Mouse (Mus musculus): ENCODE measurements around the gene Tmprss6. TPM values are rescaled to one million over a fixed set of nuclear protein-coding genes. Genes with fewer than 3 reads are reported as not detected.

The Tmprss6 gene
- total and polyA plus RNA-seq, 3 experiments: not detected

DNA sequence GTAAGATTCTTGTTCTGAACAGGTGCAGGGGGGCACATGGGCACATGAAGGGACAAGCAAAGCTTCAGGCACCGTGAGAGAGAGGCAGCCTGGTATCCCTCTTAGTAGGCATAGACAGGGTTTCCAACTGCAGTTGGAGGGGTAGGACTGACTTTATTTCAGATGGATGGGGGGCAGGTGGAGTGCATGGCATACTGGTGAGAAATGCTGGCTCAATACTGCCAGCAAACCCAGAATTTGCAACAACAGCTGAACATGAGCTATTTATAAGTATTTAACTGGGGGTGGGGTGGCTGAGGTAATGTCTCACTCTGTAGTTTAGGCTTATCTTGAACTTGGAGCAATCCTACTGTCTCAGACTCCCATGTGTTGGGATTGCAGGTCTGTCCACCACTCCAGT is 35.6 kb upstream of the Tmprss6 start:
- no peak overlapping the region for H3K4me3 ChIP-seq
- no peaks in the 10 kb centered on the region for H3K4me1 ChIP-seq (ENCODE audit: control insufficient read depth, insufficient read depth, low read length)
- WGBS: 88% methylated on average over 1 of the region's 1 CpGs
- intact Hi-C loops (cut with DNase I): loop anchor here (5.0 kb wide), 1 partner anchor 33 kb away; no protein-coding TSS in a partner anchor
- H3K79me2 ChIP-seq (replicated peaks; ENCODE audit: control insufficient read depth, insufficient read depth, low read length): no peaks in the 10 kb centered on the region
- H3K9ac ChIP-seq (ENCODE audit: low read depth, low read length): no peak overlapping the region
- H3K27ac ChIP-seq: no peak overlapping the region
- TF ChIP-seq EP300 (IDR thresholded peaks at IDR 0.05; ENCODE audit: insufficient read depth, low read depth, low read length) (no peak), POLR2A (IDR thresholded peaks at IDR 0.05; ENCODE audit: insufficient read depth, low read depth, low read length) (no peak), CTCF (IDR thresholded peaks at IDR 0.05) (no peak)
- no peaks in the 10 kb centered on the region for H3K36me3 ChIP-seq (ENCODE audit: control insufficient read depth, insufficient read depth, low read length)
- no peak for DNase-seq
- no peaks in the 10 kb centered on the region for H3K27me3 ChIP-seq (ENCODE audit: control insufficient read depth, insufficient read depth, low read length)

DNA sequence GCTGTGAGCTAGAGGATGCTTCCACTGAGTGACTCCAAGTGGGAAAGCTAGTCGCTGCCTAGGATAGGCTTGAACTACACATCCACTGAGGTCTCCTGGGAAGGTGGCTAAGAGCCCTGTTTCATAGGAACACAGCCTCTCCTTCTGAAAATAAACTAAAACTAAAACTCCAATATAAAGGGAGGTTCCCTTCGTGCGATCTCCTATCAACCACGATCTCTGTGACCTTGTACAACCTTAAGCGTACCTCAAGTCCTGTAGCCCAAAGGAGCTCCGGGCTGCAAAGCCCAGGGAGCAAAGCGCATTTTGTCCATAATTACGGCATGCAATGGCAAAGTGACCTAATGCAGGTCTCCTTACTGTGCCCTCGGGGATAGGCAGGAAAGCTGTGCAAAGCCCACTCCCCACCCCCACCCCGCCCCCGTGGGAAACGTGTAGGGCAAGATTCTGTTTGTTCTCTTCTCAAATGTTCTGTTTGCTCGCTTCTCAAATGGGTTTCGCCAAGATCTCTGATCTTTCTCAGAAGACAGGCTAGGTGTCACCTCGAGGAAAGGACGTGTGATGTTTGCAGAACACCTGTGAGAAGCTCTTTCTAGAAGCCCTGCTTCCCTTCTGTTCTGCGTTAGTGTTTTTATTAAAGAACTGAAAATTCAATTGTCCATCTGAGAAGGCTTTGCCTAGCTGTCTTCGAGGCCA is 34.2 kb upstream of the Tmprss6 start:
- H3K36me3 ChIP-seq (ENCODE audit: control insufficient read depth, insufficient read depth, low read length): no peaks in the 10 kb centered on the region
- H3K4me1 ChIP-seq (ENCODE audit: control insufficient read depth, insufficient read depth, low read length): no peaks in the 10 kb centered on the region
- no peaks in the 10 kb centered on the region for H3K27me3 ChIP-seq (ENCODE audit: control insufficient read depth, insufficient read depth, low read length)
- H3K79me2 ChIP-seq (replicated peaks; ENCODE audit: control insufficient read depth, insufficient read depth, low read length): no peaks in the 10 kb centered on the region
- DNase-seq: no peak
- no peak overlapping the region for H3K9ac ChIP-seq (ENCODE audit: low read depth, low read length)
- WGBS: 80% methylated on average over 18 of the region's 18 CpGs
- H3K4me3 ChIP-seq: no peak overlapping the region
- intact Hi-C loops (cut with DNase I): loop anchor here (5.0 kb wide), 1 partner anchor 35 kb away; no protein-coding TSS in a partner anchor
- H3K27ac ChIP-seq: no peak overlapping the region
- TF ChIP-seq EP300 (IDR thresholded peaks at IDR 0.05; ENCODE audit: insufficient read depth, low read depth, low read length) (no peak), POLR2A (IDR thresholded peaks at IDR 0.05; ENCODE audit: insufficient read depth, low read depth, low read length) (no peak), CTCF (IDR thresholded peaks at IDR 0.05) (no peak)

DNA sequence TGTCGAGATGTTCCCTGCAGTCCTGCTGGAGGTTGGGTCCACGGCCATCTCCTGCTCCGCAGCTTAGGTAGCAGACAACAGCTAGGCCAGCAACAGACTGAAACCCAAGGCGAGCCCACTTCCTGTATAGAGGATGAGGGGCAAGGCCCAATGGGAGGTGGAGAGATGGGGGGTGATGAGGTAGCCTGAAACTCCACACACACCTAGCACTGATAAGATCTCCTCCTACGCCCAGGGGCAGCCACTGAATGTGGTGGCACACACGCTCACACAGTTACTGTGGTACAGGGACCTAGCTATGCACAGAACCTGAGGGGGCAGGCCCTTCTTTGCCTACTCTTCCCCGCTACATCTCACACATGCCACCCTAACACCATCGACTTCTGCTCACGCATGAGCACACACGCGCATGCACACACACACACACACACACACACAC is 26.6 kb upstream of the Tmprss6 start, which contains the start of gene Il2rb:
Gene Il2rb (minus strand): TSS at position 304 of the 439 bp plus-strand sequence.
- intact Hi-C loops (cut with DNase I): no loop called here
- no peak within 1 kb of the TSS for H3K9ac ChIP-seq (ENCODE audit: low read depth, low read length)
- no peak within 1 kb of the TSS for H3K4me3 ChIP-seq
- H3K4me1 ChIP-seq (ENCODE audit: control insufficient read depth, insufficient read depth, low read length): no peaks in the 10 kb centered on the region
- TF ChIP-seq EP300 (IDR thresholded peaks at IDR 0.05; ENCODE audit: insufficient read depth, low read depth, low read length) (no peak), CTCF (IDR thresholded peaks at IDR 0.05) (no peak), POLR2A (IDR thresholded peaks at IDR 0.05; ENCODE audit: insufficient read depth, low read depth, low read length) (no peak)
- no peaks in the 10 kb centered on the region for H3K27me3 ChIP-seq (ENCODE audit: control insufficient read depth, insufficient read depth, low read length)
- 88% methylated on average over 11 of the region's 11 CpGs for WGBS
- H3K36me3 ChIP-seq (ENCODE audit: control insufficient read depth, insufficient read depth, low read length): no peaks in the 10 kb centered on the region
- DNase-seq: no peak
- no peaks in the 10 kb centered on the region for H3K79me2 ChIP-seq (replicated peaks; ENCODE audit: control insufficient read depth, insufficient read depth, low read length)
- no peak within 1 kb of the TSS for H3K27ac ChIP-seq

DNA sequence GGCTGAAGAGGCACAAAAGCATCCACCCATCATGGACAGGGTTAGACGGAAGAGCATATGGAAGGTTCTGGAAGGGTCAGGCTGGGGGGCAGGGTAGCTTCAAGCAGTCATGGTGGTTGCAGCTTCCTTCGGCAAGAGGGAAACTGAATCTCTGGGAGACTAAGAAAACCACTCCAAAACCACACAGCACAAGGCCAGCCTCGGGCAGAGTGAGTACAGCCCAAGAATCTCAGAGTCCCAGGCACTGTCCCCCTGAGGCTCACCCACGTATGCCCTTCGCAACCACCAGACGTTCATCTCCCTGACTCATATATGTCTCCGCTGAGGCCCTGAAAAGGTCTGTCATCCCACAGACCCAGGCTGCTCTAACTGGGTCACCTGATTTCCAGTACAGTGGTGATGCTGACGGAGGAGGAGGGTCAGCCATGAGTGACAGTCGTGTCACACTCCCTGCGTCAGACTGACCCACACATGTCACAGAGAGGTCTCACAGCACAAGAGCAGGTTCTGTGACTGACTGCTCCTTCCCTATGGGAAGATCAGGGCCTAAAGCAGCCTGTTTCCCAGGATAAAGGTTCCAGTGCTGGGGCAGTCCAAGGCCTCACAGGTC is 25.1 kb upstream of the Tmprss6 start:
- no peak for TF ChIP-seq POLR2A (IDR thresholded peaks at IDR 0.05; ENCODE audit: insufficient read depth, low read depth, low read length)
- TF ChIP-seq EP300 (IDR thresholded peaks at IDR 0.05; ENCODE audit: insufficient read depth, low read depth, low read length): no peak
- no peak for TF ChIP-seq CTCF (IDR thresholded peaks at IDR 0.05)
- Histone ChIP-seq H3K36me3 (ENCODE audit: control insufficient read depth, insufficient read depth, low read length) (no peaks in the 10 kb centered on the region), H3K4me3 (no peak overlapping the region), H3K9ac (ENCODE audit: low read depth, low read length) (no peak overlapping the region), H3K27ac (no peak overlapping the region), H3K79me2 (replicated peaks; ENCODE audit: control insufficient read depth, insufficient read depth, low read length) (no peaks in the 10 kb centered on the region), H3K4me1 (ENCODE audit: control insufficient read depth, insufficient read depth, low read length) (no peaks in the 10 kb centered on the region), H3K27me3 (ENCODE audit: control insufficient read depth, insufficient read depth, low read length) (no peaks in the 10 kb centered on the region)
- 83% methylated on average over 10 of the region's 10 CpGs for WGBS
- intact Hi-C loops (cut with DNase I): no loop called here
- DNase-seq: no peak

DNA sequence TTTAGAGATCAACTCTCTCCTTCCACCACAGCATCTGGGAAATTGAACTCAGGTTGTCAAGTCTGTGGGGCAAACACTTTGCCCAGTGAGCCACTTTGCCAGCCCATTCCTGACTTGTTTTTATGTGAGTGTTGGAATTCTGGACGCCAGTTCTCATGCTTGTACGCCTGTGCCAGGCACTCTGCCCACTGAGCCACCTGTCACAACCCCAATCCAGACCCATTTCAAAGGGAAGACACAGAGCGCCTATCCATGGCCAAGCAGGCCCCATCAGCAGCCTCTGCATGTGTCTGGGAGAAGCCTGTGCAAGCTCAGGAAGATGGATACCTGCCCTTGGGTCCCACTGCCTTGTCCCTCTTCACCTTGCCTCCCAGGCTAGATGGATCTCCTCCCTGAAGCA is 22.9 kb upstream of the Tmprss6 start:
- no peak for TF ChIP-seq EP300 (IDR thresholded peaks at IDR 0.05; ENCODE audit: insufficient read depth, low read depth, low read length)
- TF ChIP-seq POLR2A (IDR thresholded peaks at IDR 0.05; ENCODE audit: insufficient read depth, low read depth, low read length): no peak
- no peak for TF ChIP-seq CTCF (IDR thresholded peaks at IDR 0.05)
- no peak for DNase-seq
- H3K4me3 ChIP-seq: no peak overlapping the region
- no peaks in the 10 kb centered on the region for H3K36me3 ChIP-seq (ENCODE audit: control insufficient read depth, insufficient read depth, low read length)
- 92% methylated on average over 3 of the region's 3 CpGs for WGBS
- no peaks in the 10 kb centered on the region for H3K27me3 ChIP-seq (ENCODE audit: control insufficient read depth, insufficient read depth, low read length)
- no peaks in the 10 kb centered on the region for H3K4me1 ChIP-seq (ENCODE audit: control insufficient read depth, insufficient read depth, low read length)
- no peak overlapping the region for H3K27ac ChIP-seq
- H3K79me2 ChIP-seq (replicated peaks; ENCODE audit: control insufficient read depth, insufficient read depth, low read length): no peaks in the 10 kb centered on the region
- intact Hi-C loops (cut with DNase I): no loop called here
- no peak overlapping the region for H3K9ac ChIP-seq (ENCODE audit: low read depth, low read length)

DNA sequence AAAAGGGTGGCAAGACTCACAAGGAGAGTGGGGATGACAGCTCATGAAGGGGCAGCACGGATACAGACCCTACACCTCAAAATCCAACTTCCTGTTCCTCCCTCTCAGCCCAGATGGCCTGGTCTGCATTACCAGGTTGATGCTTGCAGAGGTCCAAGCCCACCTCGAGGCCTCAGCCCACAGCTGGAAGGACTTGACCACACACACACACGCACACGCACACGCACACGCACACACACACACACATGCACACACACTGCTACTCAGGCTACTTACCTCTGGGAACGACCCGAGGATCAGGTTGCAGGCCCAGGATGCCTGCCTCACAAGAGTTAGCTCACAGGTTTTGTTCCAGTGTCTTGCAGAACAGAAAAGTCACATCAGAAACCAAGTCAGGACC is 21.5 kb upstream of the Tmprss6 start:
- WGBS: 80% methylated on average over 8 of the region's 8 CpGs
- H3K27me3 ChIP-seq (ENCODE audit: control insufficient read depth, insufficient read depth, low read length): no peaks in the 10 kb centered on the region

More for the DNA sequence above, 21.5 kb upstream of the Tmprss6 start:
- no peak for DNase-seq
- Histone ChIP-seq H3K36me3 (ENCODE audit: control insufficient read depth, insufficient read depth, low read length) (no peaks in the 10 kb centered on the region), H3K4me3 (no peak overlapping the region), H3K79me2 (replicated peaks; ENCODE audit: control insufficient read depth, insufficient read depth, low read length) (no peaks in the 10 kb centered on the region), H3K9ac (ENCODE audit: low read depth, low read length) (no peak overlapping the region), H3K4me1 (ENCODE audit: control insufficient read depth, insufficient read depth, low read length) (no peaks in the 10 kb centered on the region), H3K27ac (no peak overlapping the region)
- intact Hi-C loops (cut with DNase I): no loop called here
- TF ChIP-seq CTCF (IDR thresholded peaks at IDR 0.05) (no peak), EP300 (IDR thresholded peaks at IDR 0.05; ENCODE audit: insufficient read depth, low read depth, low read length) (no peak), POLR2A (IDR thresholded peaks at IDR 0.05; ENCODE audit: insufficient read depth, low read depth, low read length) (no peak)

Measured in heart, adult 2 months (tissue).